Mouse (Mus musculus) Patski (cell line): ENCODE data around the gene Wbp2. TPM values are rescaled to one million over a fixed set of nuclear protein-coding genes. Genes with fewer than 3 reads are reported as not detected.

Experiments used
- ATAC-seq: fragments of 100-300 bp; one replicate; pipeline ENCODE4 v1.8.0; 2021
- CTCF ChIA-PET: fragments of 350-600 bp; sonication (Branson Sonifier 250); formaldehyde crosslinking; loops from one replicate; lab custom pipeline; 2022; ENCODE audit warnings: inconsistent platforms; lab: Charles Lee
- POLR2A ChIA-PET: fragments of 350-600 bp; sonication (Branson Sonifier 250); formaldehyde crosslinking; loops from one replicate; lab custom pipeline; 2022; ENCODE audit warnings: antibody characterized with exemption, inconsistent platforms; lab: Charles Lee
- DNase-seq: peaks from one replicate; pipeline ENCODE4 v3.0.0-alpha.2; 2011; ENCODE audit warnings: low read depth, low spot score
- H3K27me3 ChIP-seq: fragments of 371-371 bp; one replicate; pipeline ENCODE4 v1.5.1; 2021
- CTCF ChIP-seq: fragments of 100-300 bp; IDR thresholded peaks from one replicate; pipeline ENCODE4 v1.5.1; 2021
- in situ Hi-C: fragments of 300-500 bp; cut with MboI; formaldehyde crosslinking; loops from 3 replicates; pipeline ENCODE4 v1.11.1; 2018; ENCODE audit warnings: low pct_unique_long_range_greater_than_20kb, mixed read lengths
- polyA plus RNA-seq: library from polyadenylated mRNA; unstranded; gene quantifications from one replicate; pipeline ENCODE4 v1.2.3, GENCODE M21; 2021

Wbp2 gene
- polyA plus RNA-seq, 1 experiment from 2014 or later: 255 TPM

GRCm38 (mm10) chr11:116104006-116104646 lies 17.3 kb upstream of the Wbp2 start:
- ATAC-seq (peak; percentile 44), DNase-seq (no peak)
- no peaks in the 10 kb centered on the region for H3K27me3 ChIP-seq
- POLR2A ChIA-PET: interaction anchor here (1.1 to 1.4 kb wide), 2 partner anchors 16 to 26 kb away, joined by 3 to 6 read pairs; no protein-coding TSS in a partner anchor
- no peak for TF ChIP-seq CTCF
- in situ Hi-C loops: no loop called here
- CTCF ChIA-PET: interaction anchor here (1.0 kb wide), 2 partner anchors 12 to 14 kb away, joined by 3 read pairs; no protein-coding TSS in a partner anchor

- POLR2A ChIA-PET: no interaction called here
- no peak for TF ChIP-seq CTCF
- in situ Hi-C loops: no loop called here
- H3K27me3 ChIP-seq: no peaks in the 10 kb centered on the region
- ATAC-seq (no peak), DNase-seq (no peak)
- CTCF ChIA-PET: interaction anchor here (1.0 kb wide), 1 partner anchor 12 kb away, joined by 3 read pairs; no protein-coding TSS in a partner anchor
Measured at GRCm38 (mm10) chr11:116103572-116103971, 16.8 kb upstream of the Wbp2 start.

GRCm38 (mm10) chr11:116102472-116102871 lies 15.7 kb upstream of the Wbp2 start:
- ChIA-PET CTCF (interaction anchor here (1.2 to 2.0 kb wide), 3 partner anchors 9 to 33 kb away, joined by 3 to 7 read pairs (median 4); partner anchors contain the start of gene Trim65), POLR2A (interaction anchor here (0.7 to 0.8 kb wide), 4 partner anchors 15 to 491 kb away, joined by 3 to 4 read pairs (median 3); no protein-coding TSS in a partner anchor)
- DNase-seq: no peak
- no peaks in the 10 kb centered on the region for H3K27me3 ChIP-seq
- no peak for TF ChIP-seq CTCF
- in situ Hi-C loops: no loop called here
- no peak for ATAC-seq

GRCm38 (mm10) chr11:116101931-116102381 lies 15.2 kb upstream of the Wbp2 start:
- in situ Hi-C loops: no loop called here
- H3K27me3 ChIP-seq: no peaks in the 10 kb centered on the region
- ChIA-PET POLR2A (interaction anchor here (0.7 to 1.4 kb wide), 4 partner anchors 15 to 490 kb away, joined by 3 read pairs; no protein-coding TSS in a partner anchor), CTCF (interaction anchor here (0.8 to 2.0 kb wide), 4 partner anchors 8 to 33 kb away, joined by 3 to 7 read pairs (median 4); partner anchors contain the start of gene Trim65)
- no peak for DNase-seq
- no peak for ATAC-seq
- no peak for TF ChIP-seq CTCF

GRCm38 (mm10) chr11:116100839-116101238 lies 14.0 kb upstream of the Wbp2 start:
- no peak for DNase-seq
- in situ Hi-C loops: no loop called here
- CTCF ChIA-PET: interaction anchor here (0.8 to 1.0 kb wide), 3 partner anchors 17 to 30 kb away, joined by 3 read pairs; partner anchors contain the start of gene Trim65
- no peaks in the 10 kb centered on the region for H3K27me3 ChIP-seq
- TF ChIP-seq CTCF: no peak
- POLR2A ChIA-PET: interaction anchor here (1.4 to 2.2 kb wide), 2 partner anchors 8 to 21 kb away, joined by 3 to 12 read pairs; no protein-coding TSS in a partner anchor
- no peak for ATAC-seq

- TF ChIP-seq CTCF: no peak
- DNase-seq (no peak), ATAC-seq (no peak)
- POLR2A ChIA-PET: interaction anchor here (2.2 kb wide), 1 partner anchor 9 kb away, joined by 12 read pairs; no protein-coding TSS in a partner anchor
- CTCF ChIA-PET: interaction anchor here (1.0 to 1.9 kb wide), 2 partner anchors 29 to 30 kb away, joined by 3 to 5 read pairs; partner anchors contain the start of gene Trim65
- in situ Hi-C loops: no loop called here
- H3K27me3 ChIP-seq: no peaks in the 10 kb centered on the region
Measured at GRCm38 (mm10) chr11:116100385-116100784, 13.6 kb upstream of the Wbp2 start.

- no peak for DNase-seq
- no peak for TF ChIP-seq CTCF
Measured at GRCm38 (mm10) chr11:116099462-116099861, 12.7 kb upstream of the Wbp2 start.

GRCm38 (mm10) chr11:116098711-116099460 lies 12.1 kb upstream of the Wbp2 start:
- peak; percentile 69 for ATAC-seq
- no peak for TF ChIP-seq CTCF
- in situ Hi-C loops: no loop called here
- POLR2A ChIA-PET: interaction anchor here (0.7 to 2.2 kb wide), 7 partner anchors 9 to 609 kb away, joined by 3 to 13 read pairs (median 5); partner anchors contain the start of gene Trim65
- CTCF ChIA-PET: interaction anchor here (0.6 to 2.5 kb wide), 4 partner anchors 8 to 31 kb away, joined by 3 to 8 read pairs (median 4); partner anchors contain the start of gene Wbp2
- no peak for DNase-seq
- no peaks in the 10 kb centered on the region for H3K27me3 ChIP-seq

More at GRCm38 (mm10) chr11:116099462-116099861, 12.7 kb upstream of the Wbp2 start:
- in situ Hi-C loops: no loop called here
- ChIA-PET CTCF (interaction anchor here (1.9 to 2.5 kb wide), 2 partner anchors 8 to 30 kb away, joined by 5 to 8 read pairs; no protein-coding TSS in a partner anchor), POLR2A (interaction anchor here (0.7 to 2.2 kb wide), 4 partner anchors 9 to 608 kb away, joined by 3 to 12 read pairs (median 5); partner anchors contain the start of gene Trim65)
- no peaks in the 10 kb centered on the region for H3K27me3 ChIP-seq
- ATAC-seq: no peak

- no peak for DNase-seq
- no peak for ATAC-seq
- ChIA-PET POLR2A (no interaction called here), CTCF (interaction anchor here (0.6 to 1.2 kb wide), 4 partner anchors 11 to 72 kb away, joined by 3 to 4 read pairs (median 3); no protein-coding TSS in a partner anchor)
- no peak for TF ChIP-seq CTCF
- H3K27me3 ChIP-seq: no peaks in the 10 kb centered on the region
- in situ Hi-C loops: no loop called here
Measured at GRCm38 (mm10) chr11:116096213-116097108, 9.7 kb upstream of the Wbp2 start.
